Mouse (Mus musculus): ENCODE data around the gene Zcchc7. TPM values are rescaled to one million over a fixed set of nuclear protein-coding genes. Genes with fewer than 3 reads are reported as not detected.

Zcchc7 gene
- polyA plus RNA-seq, 1 experiment, result 15.9 TPM

DNA sequence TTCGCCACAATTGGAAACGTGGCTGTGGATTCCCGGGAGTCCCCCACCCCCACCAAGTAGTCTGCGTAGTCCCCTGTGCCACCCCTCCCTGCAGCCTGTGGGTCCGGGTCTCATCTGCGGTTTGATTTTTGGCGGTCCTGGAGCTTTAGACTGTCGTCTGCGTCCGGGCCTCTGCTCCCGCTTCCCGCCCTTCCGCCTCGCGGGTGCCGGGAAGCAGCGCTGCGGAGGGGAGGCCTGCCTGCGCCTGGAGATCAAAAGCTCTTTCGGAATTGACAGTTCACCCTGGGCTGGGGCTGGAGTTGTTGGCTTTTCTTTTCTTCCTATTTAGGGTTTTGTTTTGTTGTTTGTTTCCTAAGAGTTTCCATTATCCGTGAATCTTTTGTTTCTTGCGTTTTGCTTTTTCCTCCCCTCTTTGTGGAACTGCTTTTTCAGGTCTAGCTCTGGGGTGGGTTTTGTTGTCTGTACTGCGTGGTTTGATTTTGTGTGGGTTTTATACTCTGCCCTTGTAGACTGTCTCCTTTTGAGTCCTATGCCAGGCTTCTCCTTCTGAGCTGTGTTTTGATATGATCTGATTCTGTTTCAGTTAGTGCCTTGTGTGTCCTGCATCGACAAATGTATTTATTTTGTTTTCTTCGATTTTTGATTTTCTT is 43.5 kb upstream of the Zcchc7 start:
- Histone ChIP-seq H3K4me1 (ENCODE audit: control insufficient read depth, insufficient read depth, low read length) (no peaks in the 10 kb centered on the region; the same call in 1 of the 2 replicates), H3K4me3 (replicated peaks; ENCODE audit: extremely low read depth, low read depth, low read length) (no peak overlapping the region)
- TF ChIP-seq CTCF (IDR thresholded peaks at IDR 0.05; ENCODE audit: insufficient read depth, low read length), result no peak
- TF ChIP-seq POLR2A (IDR thresholded peaks at IDR 0.05; ENCODE audit: borderline replicate concordance, extremely low read depth, low read depth, low read length), result no peak
- 1% methylated on average over 25 of the region's 25 CpGs for whole genome bisulfite sequencing
- peak; percentile 3 for DNase-seq

DNA sequence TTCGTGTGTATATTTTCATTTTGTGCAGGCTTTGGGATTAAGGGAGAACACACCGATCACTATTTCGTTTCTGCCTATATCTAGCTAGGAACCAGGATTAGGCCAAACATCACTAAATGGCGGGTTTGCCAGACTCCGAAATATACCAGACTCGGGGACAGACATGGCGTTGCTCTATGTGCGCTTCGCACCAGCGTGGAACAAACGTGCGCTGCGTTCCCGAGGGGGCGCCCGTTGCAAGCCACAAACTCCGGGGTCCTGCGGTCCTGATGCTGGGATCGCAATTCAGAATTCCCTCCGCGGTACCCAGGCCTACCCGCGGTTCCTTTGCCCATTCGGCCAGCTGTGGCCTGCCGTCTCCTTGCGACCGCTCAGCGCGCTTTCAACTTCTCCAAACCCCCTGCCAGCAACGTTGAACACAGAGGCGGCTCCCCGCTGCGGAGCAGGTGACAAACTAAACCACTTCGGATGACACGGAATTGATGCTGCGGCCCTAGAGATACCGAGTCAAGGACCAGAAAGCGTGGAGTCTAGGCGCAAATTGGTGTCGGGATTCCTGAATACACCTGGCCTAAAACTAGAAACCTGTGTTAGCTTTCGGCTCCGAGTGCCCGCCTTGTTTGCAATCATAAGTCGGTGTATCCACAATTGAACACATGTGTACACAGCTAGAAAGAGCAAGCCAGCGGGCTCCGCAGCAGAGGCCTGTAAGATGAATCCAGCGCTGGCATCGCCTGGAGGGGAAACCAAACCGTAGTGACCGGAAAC is 42.7 kb upstream of the Zcchc7 start:
- peak; percentile 6 for DNase-seq
- TF ChIP-seq POLR2A (IDR thresholded peaks at IDR 0.05; ENCODE audit: borderline replicate concordance, extremely low read depth, low read depth, low read length) (no peak), CTCF (IDR thresholded peaks at IDR 0.05; ENCODE audit: insufficient read depth, low read length) (no peak)
- Histone ChIP-seq H3K4me1 (ENCODE audit: control insufficient read depth, insufficient read depth, low read length) (no peaks in the 10 kb centered on the region; the same call in 1 of the 2 replicates), H3K4me3 (replicated peaks; ENCODE audit: extremely low read depth, low read depth, low read length) (no peak overlapping the region)
- 3% methylated on average over 50 of the region's 50 CpGs for WGBS

GRCm38 (mm10) chr4:44713554-44714051 is 42.1 kb upstream of the Zcchc7 start:
- Histone ChIP-seq H3K4me3 (replicated peaks; ENCODE audit: extremely low read depth, low read depth, low read length) (no peak overlapping the region), H3K4me1 (ENCODE audit: control insufficient read depth, insufficient read depth, low read length) (no peaks in the 10 kb centered on the region; the same call in 1 of the 2 replicates)
- 3% methylated on average over 19 of the region's 19 CpGs for WGBS
- TF ChIP-seq POLR2A (IDR thresholded peaks at IDR 0.05; ENCODE audit: borderline replicate concordance, extremely low read depth, low read depth, low read length), result no peak
- TF ChIP-seq CTCF (IDR thresholded peaks at IDR 0.05; ENCODE audit: insufficient read depth, low read length), result no peak
- DNase-seq, result no peak

DNA sequence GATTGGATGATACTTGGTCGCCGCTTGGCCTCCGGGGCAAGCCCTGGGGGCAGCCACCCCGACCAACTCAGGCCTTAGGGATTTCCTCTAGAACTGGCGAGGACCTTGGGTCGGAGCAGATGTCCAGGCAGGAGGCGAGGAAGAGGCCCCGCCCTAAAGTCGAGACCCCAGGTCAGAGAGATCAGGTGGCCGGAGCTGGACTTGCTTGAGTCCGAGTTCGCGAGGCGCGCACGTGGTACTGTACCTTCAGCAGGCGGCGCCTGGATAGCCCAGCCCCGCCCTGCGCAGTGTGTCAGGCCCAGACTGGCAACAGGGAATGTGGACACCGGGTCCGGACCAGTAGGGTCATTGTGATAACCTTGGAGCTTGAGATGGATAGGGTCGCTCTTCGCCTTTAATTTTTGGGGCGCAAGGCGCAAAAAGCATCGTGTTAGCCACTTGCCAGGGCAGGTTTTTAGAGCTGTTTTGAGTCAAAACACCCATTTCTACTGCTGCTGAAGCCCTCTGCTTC is 41.5 kb upstream of the Zcchc7 start:
- 4% methylated on average over 27 of the region's 27 CpGs for WGBS
- H3K4me3 ChIP-seq (replicated peaks; ENCODE audit: extremely low read depth, low read depth, low read length), result no peak overlapping the region
- no peak for DNase-seq

DNA sequence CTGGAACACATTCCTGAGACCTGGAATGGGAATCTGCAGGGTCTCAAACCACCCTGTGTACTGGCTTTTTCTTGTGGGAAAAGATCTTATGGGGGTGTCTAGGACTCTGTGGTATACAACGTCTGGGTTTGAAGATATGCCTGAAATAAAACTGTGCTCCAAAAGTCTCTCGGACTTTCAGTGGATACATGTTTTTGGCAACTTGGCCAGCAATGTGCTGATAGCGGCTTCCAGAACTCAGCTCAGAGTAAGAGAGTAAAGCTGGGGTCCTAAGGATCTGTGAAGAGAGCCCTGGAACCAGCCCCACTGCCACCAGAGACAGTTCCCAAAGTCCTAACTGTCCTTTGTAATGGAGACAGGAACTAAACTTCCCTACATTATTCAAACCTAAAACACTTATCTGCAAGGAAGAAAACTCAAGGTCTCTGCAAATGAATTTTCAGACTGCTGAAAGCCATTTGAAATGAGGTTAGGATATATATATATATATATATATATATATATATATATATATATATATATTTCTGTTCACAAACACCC is 40.0 kb upstream of the Zcchc7 start:
- Histone ChIP-seq H3K4me1 (ENCODE audit: control insufficient read depth, insufficient read depth, low read length) (no peaks in the 10 kb centered on the region; the same call in 1 of the 2 replicates), H3K4me3 (replicated peaks; ENCODE audit: extremely low read depth, low read depth, low read length) (no peak overlapping the region)
- no peak for DNase-seq
- TF ChIP-seq POLR2A (IDR thresholded peaks at IDR 0.05; ENCODE audit: borderline replicate concordance, extremely low read depth, low read depth, low read length) (no peak), CTCF (IDR thresholded peaks at IDR 0.05; ENCODE audit: insufficient read depth, low read length) (no peak)
- WGBS, result 12% methylated on average over 3 of the region's 3 CpGs

More for the DNA sequence above, 41.5 kb upstream of the Zcchc7 start:
- TF ChIP-seq CTCF (IDR thresholded peaks at IDR 0.05; ENCODE audit: insufficient read depth, low read length) (no peak), POLR2A (IDR thresholded peaks at IDR 0.05; ENCODE audit: borderline replicate concordance, extremely low read depth, low read depth, low read length) (no peak)
- no peaks in the 10 kb centered on the region; the same call in 1 of the 2 replicates for H3K4me1 ChIP-seq (ENCODE audit: control insufficient read depth, insufficient read depth, low read length)

DNA sequence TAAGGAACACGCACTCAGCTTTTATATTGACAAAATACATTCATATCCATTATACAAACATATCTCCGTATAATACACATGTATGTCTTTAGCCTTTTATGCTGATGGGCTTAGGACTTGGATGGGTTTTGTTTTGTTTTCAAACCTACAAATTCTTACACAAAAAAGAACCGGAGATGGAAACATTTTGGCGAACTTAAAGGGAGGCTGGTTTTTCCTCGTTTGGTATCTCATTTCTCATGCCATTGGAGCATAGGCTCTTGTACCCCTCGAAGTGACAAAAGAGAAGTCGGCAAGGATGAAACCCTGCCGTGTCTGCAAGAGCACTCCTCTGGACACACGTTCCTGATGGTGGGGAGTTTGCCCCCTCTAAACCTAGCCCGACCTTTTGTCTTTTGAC is 39.3 kb upstream of the Zcchc7 start:
- WGBS, result 7% methylated on average over 10 of the region's 10 CpGs
- no peak overlapping the region for H3K4me3 ChIP-seq (replicated peaks; ENCODE audit: extremely low read depth, low read depth, low read length)
- H3K4me1 ChIP-seq (ENCODE audit: control insufficient read depth, insufficient read depth, low read length), result no peaks in the 10 kb centered on the region; the same call in 1 of the 2 replicates
- no peak for DNase-seq
- TF ChIP-seq POLR2A (IDR thresholded peaks at IDR 0.05; ENCODE audit: borderline replicate concordance, extremely low read depth, low read depth, low read length) (no peak), CTCF (IDR thresholded peaks at IDR 0.05; ENCODE audit: insufficient read depth, low read length) (no peak)

GRCm38 (mm10) chr4:44717676-44718075 is 38.0 kb upstream of the Zcchc7 start:
- WGBS, result 76% methylated on average over 3 of the region's 3 CpGs
- DNase-seq, result no peak
- Histone ChIP-seq H3K4me1 (ENCODE audit: control insufficient read depth, insufficient read depth, low read length) (no peaks in the 10 kb centered on the region; the same call in 1 of the 2 replicates), H3K4me3 (replicated peaks; ENCODE audit: extremely low read depth, low read depth, low read length) (no peak overlapping the region)
- no peak for TF ChIP-seq CTCF (IDR thresholded peaks at IDR 0.05; ENCODE audit: insufficient read depth, low read length)
- no peak for TF ChIP-seq POLR2A (IDR thresholded peaks at IDR 0.05; ENCODE audit: borderline replicate concordance, extremely low read depth, low read depth, low read length)

GRCm38 (mm10) chr4:44720046-44720445 is 35.6 kb upstream of the Zcchc7 start:
- WGBS, result 86% methylated on average over 8 of the region's 8 CpGs
- no peaks in the 10 kb centered on the region for H3K4me1 ChIP-seq (ENCODE audit: control insufficient read depth, insufficient read depth, low read length)
- H3K4me3 ChIP-seq (replicated peaks; ENCODE audit: extremely low read depth, low read depth, low read length), result no peak overlapping the region
- TF ChIP-seq CTCF (IDR thresholded peaks at IDR 0.05; ENCODE audit: insufficient read depth, low read length), result no peak
- no peak for TF ChIP-seq POLR2A (IDR thresholded peaks at IDR 0.05; ENCODE audit: borderline replicate concordance, extremely low read depth, low read depth, low read length)
- no peak for DNase-seq

DNA sequence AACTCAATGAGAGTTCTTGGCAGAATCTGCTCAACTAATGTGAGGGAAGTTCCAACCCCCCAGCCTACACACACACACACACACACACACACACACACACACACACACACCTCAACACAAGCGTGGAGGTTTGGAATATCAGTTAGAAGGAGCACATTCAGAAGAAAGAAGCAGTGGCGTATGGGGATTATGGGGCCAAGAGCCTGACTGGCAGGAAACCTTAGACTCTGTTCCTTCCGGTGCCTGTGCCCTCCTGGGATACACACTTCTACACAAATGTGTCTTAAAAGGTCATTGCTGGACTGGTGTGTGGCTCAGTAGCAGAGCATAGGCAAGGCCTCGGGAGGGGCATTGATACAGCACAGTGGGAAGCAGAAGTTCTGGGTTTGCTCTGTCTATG is 34.4 kb upstream of the Zcchc7 start:
- WGBS, result 85% methylated on average over 4 of the region's 4 CpGs
- DNase-seq, result no peak
- Histone ChIP-seq H3K4me1 (ENCODE audit: control insufficient read depth, insufficient read depth, low read length) (no peaks in the 10 kb centered on the region), H3K4me3 (replicated peaks; ENCODE audit: extremely low read depth, low read depth, low read length) (no peak overlapping the region)
- TF ChIP-seq POLR2A (IDR thresholded peaks at IDR 0.05; ENCODE audit: borderline replicate concordance, extremely low read depth, low read depth, low read length), result no peak
- no peak for TF ChIP-seq CTCF (IDR thresholded peaks at IDR 0.05; ENCODE audit: insufficient read depth, low read length)

Measured in lung, adult 2 months (tissue).